Comparison of ENCODE assay signal across 16 mouse cellular contexts in the genomic region with DNA sequence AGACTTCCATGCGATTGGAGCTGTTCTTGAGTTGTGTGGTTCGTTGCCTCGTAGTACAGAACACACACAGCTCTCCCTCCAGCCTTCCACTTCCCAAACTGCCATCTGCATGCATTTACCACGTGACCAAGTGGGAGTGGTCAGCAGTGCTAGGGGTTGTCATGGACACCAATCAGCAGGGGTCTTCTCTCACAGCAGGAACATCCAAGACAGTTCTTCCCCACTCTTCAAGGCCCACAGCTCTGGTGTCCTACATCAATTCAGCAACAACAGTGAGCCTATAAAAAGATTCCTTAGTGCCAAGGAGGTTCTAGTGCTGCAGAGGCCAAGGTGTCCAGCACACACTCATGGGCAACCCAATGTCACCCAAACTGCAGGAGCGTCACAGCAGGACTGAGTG. TPM values are rescaled to one million over a fixed set of nuclear protein-coding genes. Genes with fewer than 3 reads are reported as not detected.
DNase-seq lines count a peak whose midpoint lies in the region; ATAC-seq and TF ChIP-seq lines count a peak whose summit lies in the region.
"Had no signal": no experiment of that assay in that cellular context is flagged by ENCODE, and none has a peak within 500 bp of the region (broad histone marks: within the 10 kb centered on the region; RNA-seq: fewer than 3 reads in every experiment).

No protein-coding gene starts in this region.

- H3K4me2 ChIP-seq in forebrain, embryonic 16.5 days (ENCODE audit: low read length), result no peak overlapping the region
- H3K4me2 ChIP-seq in forebrain, embryonic 14.5 days (ENCODE audit: low read length), result no peak overlapping the region
- H3K4me2 ChIP-seq in myocyte (ENCODE audit: low read depth), result no peak overlapping the region
- H3K4me2 ChIP-seq in kidney, embryonic 15.5 days, result no peak overlapping the region
- H3K4me2 ChIP-seq: embryonic facial prominence, embryonic 13.5 days had no signal

- H3K4me3 ChIP-seq in forebrain, embryonic 10.5 days, result no peak overlapping the region
- no peak overlapping the region for H3K4me3 ChIP-seq in forebrain, embryonic 16.5 days (replicated peaks; ENCODE audit: low read length)
- H3K4me3 ChIP-seq in ES-E14 (ENCODE audit: insufficient read depth in 1 of 2, low read depth in 1 of 2, low read length in 2 of 2, poor library complexity in 1 of 2, severe bottlenecking in 1 of 2) (no peak overlapping the region), myocyte (no peak overlapping the region)
- no peak overlapping the region for H3K4me3 ChIP-seq in forebrain, embryonic 14.5 days (ENCODE audit: low read depth, low read length)
- no peak overlapping the region for H3K4me3 ChIP-seq in kidney, embryonic 15.5 days (replicated peaks)
- H3K4me3 ChIP-seq: embryonic facial prominence, embryonic 13.5 days; layer of hippocampus, adult 2 months had no signal

- H3K79me2 ChIP-seq in myocyte (ENCODE audit: control insufficient read depth, insufficient read depth), result no peaks in the 10 kb centered on the region

- no peak for DNase-seq in forebrain, embryonic 10.5 days (ENCODE audit: extremely low spot score, low spot score)
- DNase-seq in ES-E14 (ENCODE audit: low read depth, low spot score), result peak; percentile 60
- DNase-seq in forebrain, embryonic 14.5 days (ENCODE audit: low spot score), result peak; percentile 36
- DNase-seq in kidney, postnatal 14 days, result no peak
- no peak for DNase-seq in lung, postnatal 36 days
- DNase-seq: cerebellum, adult 2 months; lung, postnatal 14 days had no signal

- peaks cover 83% of the 10 kb centered on the region for H3K36me3 ChIP-seq in forebrain, embryonic 10.5 days (replicated peaks)
- peaks cover 6% of the 10 kb centered on the region for H3K36me3 ChIP-seq in forebrain, embryonic 16.5 days (ENCODE audit: control insufficient read depth, insufficient read depth)
- H3K36me3 ChIP-seq in ES-E14 (ENCODE audit: control insufficient read depth, insufficient read depth, low read length, poor library complexity, severe bottlenecking) (peaks cover 38% of the 10 kb centered on the region), myocyte (ENCODE audit: control insufficient read depth, insufficient read depth) (peaks cover 60% of the 10 kb centered on the region)
- peaks cover 34% of the 10 kb centered on the region for H3K36me3 ChIP-seq in forebrain, embryonic 14.5 days (ENCODE audit: control insufficient read depth, insufficient read depth, low read length)
- H3K36me3 ChIP-seq in kidney, embryonic 15.5 days, result peaks cover 79% of the 10 kb centered on the region

- in situ Hi-C loops in ES-E14 (cut with MboI; ENCODE audit: low sequenced_read_pairs in 2 of 2, unreplicated experiment in 2 of 2), result no loop called here

- ATAC-seq in forebrain, embryonic 16.5 days, result no peak
- ATAC-seq in forebrain, embryonic 14.5 days, result peak; percentile 22; the same call in 1 of the 2 replicates
- no peak for ATAC-seq in kidney, embryonic 15.5 days (replicated peaks; ENCODE audit: low FRiP score)
- ATAC-seq: intestine, embryonic 16.5 days had no signal

- peaks cover 41% of the 10 kb centered on the region for H3K4me1 ChIP-seq in forebrain, embryonic 10.5 days
- H3K4me1 ChIP-seq in forebrain, embryonic 16.5 days (replicated peaks; ENCODE audit: control insufficient read depth, insufficient read depth, low read length), result 0 out of 2 replicates have a peak, but pooled peaks cover 8% of the 10 kb centered on the region
- peaks cover 2 to 4% of the 10 kb centered on the region in 2 experiments; a peak in 1 of 4 replicates for H3K4me1 ChIP-seq in ES-E14 (ENCODE audit: control insufficient read depth in 2 of 2, insufficient read depth in 2 of 2, low read length in 2 of 2, poor library complexity in 1 of 2)
- peaks cover 12% of the 10 kb centered on the region for H3K4me1 ChIP-seq in forebrain, embryonic 14.5 days (ENCODE audit: control insufficient read depth, insufficient read depth, low read length)
- no peaks in the 10 kb centered on the region for H3K4me1 ChIP-seq in kidney, embryonic 15.5 days
- H3K4me1 ChIP-seq: embryonic facial prominence, embryonic 13.5 days had no signal

- H3K27ac ChIP-seq in forebrain, embryonic 10.5 days, result peak overlapping the region; percentile 44; the same call in 1 of the 2 replicates
- no peak overlapping the region for H3K27ac ChIP-seq in forebrain, embryonic 16.5 days (ENCODE audit: low read length)
- no peak overlapping the region for H3K27ac ChIP-seq in ES-E14 (ENCODE audit: insufficient read depth, low read depth, low read length, poor library complexity, severe bottlenecking)
- no peak overlapping the region for H3K27ac ChIP-seq in forebrain, embryonic 14.5 days (ENCODE audit: low read depth, low read length)
- H3K27ac ChIP-seq in kidney, embryonic 15.5 days, result no peak overlapping the region
- H3K27ac ChIP-seq: embryonic facial prominence, embryonic 13.5 days; layer of hippocampus, adult 2 months; liver, embryonic 14.5 days had no signal

- 61% methylated on average over 5 of the region's 5 CpGs for WGBS in forebrain, embryonic 10.5 days
- 61% methylated on average over 5 of the region's 5 CpGs for WGBS in forebrain, embryonic 16.5 days
- 56% methylated on average over 5 of the region's 5 CpGs for WGBS in forebrain, embryonic 14.5 days
- 74% methylated on average over 5 of the region's 5 CpGs for WGBS in kidney, embryonic 15.5 days

- no peak overlapping the region for H3K9ac ChIP-seq in forebrain, embryonic 16.5 days (replicated peaks; ENCODE audit: low read depth, low read length)
- no peak overlapping the region for H3K9ac ChIP-seq in ES-E14 (ENCODE audit: insufficient read depth, low read depth, low read length, poor library complexity, severe bottlenecking)
- H3K9ac ChIP-seq in forebrain, embryonic 14.5 days (ENCODE audit: low read length), result no peak overlapping the region
- no peak overlapping the region for H3K9ac ChIP-seq in kidney, embryonic 15.5 days
- H3K9ac ChIP-seq: embryonic facial prominence, embryonic 13.5 days; liver, embryonic 14.5 days had no signal

- no peaks in the 10 kb centered on the region for H3K27me3 ChIP-seq in forebrain, embryonic 10.5 days (ENCODE audit: poor library complexity, severe bottlenecking)
- H3K27me3 ChIP-seq in forebrain, embryonic 16.5 days (replicated peaks; ENCODE audit: control insufficient read depth, insufficient read depth, low read length), result no peaks in the 10 kb centered on the region
- no peaks in the 10 kb centered on the region for H3K27me3 ChIP-seq in forebrain, embryonic 14.5 days (replicated peaks; ENCODE audit: control insufficient read depth, insufficient read depth, low read length)
- no peaks in the 10 kb centered on the region for H3K27me3 ChIP-seq in myocyte (ENCODE audit: control insufficient read depth, insufficient read depth, insufficient read length)
- H3K27me3 ChIP-seq in kidney, embryonic 15.5 days, result no peaks in the 10 kb centered on the region
- H3K27me3 ChIP-seq: embryonic facial prominence, embryonic 13.5 days had no signal

- no peaks in the 10 kb centered on the region for H3K9me3 ChIP-seq in forebrain, embryonic 10.5 days
- no peaks in the 10 kb centered on the region for H3K9me3 ChIP-seq in forebrain, embryonic 16.5 days (ENCODE audit: control insufficient read depth, low read length)
- no peaks in the 10 kb centered on the region for H3K9me3 ChIP-seq in ES-E14 (ENCODE audit: control insufficient read depth, insufficient read depth, low read depth, low read length)
- H3K9me3 ChIP-seq in forebrain, embryonic 14.5 days (replicated peaks; ENCODE audit: control insufficient read depth, low read length), result no peaks in the 10 kb centered on the region
- no peaks in the 10 kb centered on the region for H3K9me3 ChIP-seq in kidney, embryonic 15.5 days (replicated peaks)
- H3K9me3 ChIP-seq: embryonic facial prominence, embryonic 13.5 days; G1E had no signal

- H3ac ChIP-seq in myocyte (ENCODE audit: control insufficient read depth, insufficient read length), result no peak overlapping the region

- no peak for TF ChIP-seq POLR2A in myocyte (IDR thresholded peaks at IDR 0.05; ENCODE audit: insufficient read length, low read depth)

TF ChIP-seq in ES-E14, 5 proteins besides CTCF, POLR2A, EP300 and RAD21:
- no peak for TF ChIP-seq ZNF384 (IDR thresholded peaks at IDR 0.05; ENCODE audit: low read depth, low read length)
- TF ChIP-seq HCFC1 (IDR thresholded peaks at IDR 0.05; ENCODE audit: borderline replicate concordance, insufficient read depth, low read length), result no peak
- no peak for TF ChIP-seq ZC3H11A (IDR thresholded peaks at IDR 0.05; ENCODE audit: borderline replicate concordance, low read depth, low read length)
- no peak for TF ChIP-seq CHD2 (IDR thresholded peaks at IDR 0.05; ENCODE audit: low read depth, low read length)
- no peak for TF ChIP-seq MAFK (IDR thresholded peaks at IDR 0.05; ENCODE audit: insufficient read depth, low read depth, low read length)

TF ChIP-seq in myocyte, 11 proteins besides CTCF, POLR2A, EP300 and RAD21:
- TF ChIP-seq E2F4 (IDR thresholded peaks at IDR 0.05; ENCODE audit: insufficient read depth), result no peak
- TF ChIP-seq USF1 (IDR thresholded peaks at IDR 0.05; ENCODE audit: low read depth), result peak; percentile 13

RNA-seq across cellular contexts. Expression of gene Popdc3, which starts 26.8 kb away (rescaled TPM):
- polyA plus RNA-seq in forebrain, embryonic 10.5 days (2016; fragmentation: Nextera tagmentation; extraction: Ambion mirVana), result 0.07 and 0.14 TPM in 2 replicates
- 0.41 and 0.68 TPM in 2 replicates for polyA plus RNA-seq in forebrain, embryonic 16.5 days (2015; fragmentation: Nextera tagmentation; extraction: Ambion mirVana)
- total RNA-seq in ES-E14 (2012; rRNA removed), result 0.85 and 0.90 TPM in 2 replicates
- 0.44 and 0.63 TPM in 2 replicates for polyA plus RNA-seq in forebrain, embryonic 14.5 days (2014; fragmentation: Nextera tagmentation; extraction: Ambion mirVana)
- polyA plus RNA-seq in myocyte (2012; fragmentation: generic; extraction: Trizol), result 122 TPM
- 0.63 and 0.78 TPM in 2 replicates for polyA plus RNA-seq in kidney, embryonic 15.5 days (2015; fragmentation: Nextera tagmentation; extraction: Ambion mirVana)
- total RNA-seq: G1E; granulocyte monocyte progenitor cell, adult 5-6 weeks had no signal
- polyA plus RNA-seq: G1E had no signal

Comparison
In these comparisons a context has a peak if more than half of its experiments do, and no peak if none do; other contexts are left out.
1. DNase-seq: peak in ES-E14 (single experiment) and forebrain, embryonic 14.5 days (single experiment); none in forebrain, embryonic 10.5 days (single experiment), kidney, postnatal 14 days (single experiment) and lung, postnatal 36 days (single experiment).
2. RNA of gene Popdc3, which starts 26.8 kb away (polyA plus RNA-seq): 122 TPM in myocyte (single experiment); 0.63 to 0.78 TPM in kidney, embryonic 15.5 days, 0.44 to 0.63 TPM in forebrain, embryonic 14.5 days, 0.41 to 0.68 TPM in forebrain, embryonic 16.5 days and 0.07 to 0.14 TPM in forebrain, embryonic 10.5 days; every median in the first group is over 10 times any median in the second.